Mouse (Mus musculus): ENCODE measurements around the gene Zkscan1.

The Zkscan1 gene

GRCm38 (mm10) chr5:138084996-138085395, at the start of gene Zkscan1:
Gene Zkscan1, plus strand, starts transcription at chr5:138085084.
- WGBS, result under 1% methylated on average over 27 of the region's 27 CpGs

- WGBS, result no CpG with 5 or more reads among the region's 5 CpGs
Observed at GRCm38 (mm10) chr5:138052894-138053293, 32.0 kb upstream of the Zkscan1 start, which contains the start of gene Smok3c. Gene Smok3c, plus strand, starts transcription at chr5:138053194.

- 89% methylated on average over 4 of the region's 4 CpGs for WGBS
Observed at GRCm38 (mm10) chr5:138073803-138074202, 11.1 kb upstream of the Zkscan1 start.

GRCm38 (mm10) chr5:138075684-138076083, 9.2 kb upstream of the Zkscan1 start:
- 75% methylated on average over 3 of the region's 3 CpGs for WGBS

GRCm38 (mm10) chr5:138076148-138076547, 8.7 kb upstream of the Zkscan1 start:
- WGBS, result 60% methylated on average over 2 of the region's 2 CpGs

- WGBS, result 91% methylated on average over 5 of the region's 5 CpGs
Observed at GRCm38 (mm10) chr5:138080456-138080855, 4.4 kb upstream of the Zkscan1 start.

GRCm38 (mm10) chr5:138081446-138081845, 3.4 kb upstream of the Zkscan1 start:
- WGBS, result 90% methylated on average over 9 of the region's 9 CpGs

DNA sequence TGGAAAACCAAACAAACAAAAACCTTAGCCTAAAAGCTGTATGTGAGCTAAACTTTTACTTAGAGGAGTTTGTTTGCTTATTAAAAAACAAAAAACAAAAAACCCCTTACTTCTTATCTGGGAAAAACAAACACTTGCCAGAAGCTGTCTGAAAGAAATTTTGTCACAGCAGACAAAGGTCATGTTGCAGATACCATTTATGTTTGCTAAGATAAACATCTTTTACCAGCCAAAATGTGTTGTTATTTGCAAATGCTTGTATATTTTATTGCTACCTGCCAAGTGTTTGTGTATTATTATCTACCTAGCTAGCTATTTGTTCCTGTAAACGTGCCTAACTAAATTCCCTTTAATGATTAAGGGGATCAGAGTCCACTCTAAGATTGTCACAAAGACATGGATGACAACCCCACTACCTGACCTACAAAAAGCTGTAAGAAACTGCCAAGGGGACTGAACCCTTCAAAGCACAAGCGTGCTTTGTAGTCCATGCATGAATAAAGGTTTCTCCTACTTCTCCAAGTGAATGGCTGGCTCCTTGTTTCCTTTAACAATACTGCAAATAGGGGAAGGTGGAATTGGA, 1.5 kb upstream of the Zkscan1 start:
- 66% methylated on average over 2 of the region's 2 CpGs for WGBS

- 91% methylated on average over 2 of the region's 2 CpGs for WGBS
Observed at GRCm38 (mm10) chr5:138083936-138084335, 948 bp upstream of the Zkscan1 start.

- 60% methylated on average over 2 of the region's 2 CpGs for WGBS
Observed at GRCm38 (mm10) chr5:138084507-138084906, 377 bp upstream of the Zkscan1 start.

DNA sequence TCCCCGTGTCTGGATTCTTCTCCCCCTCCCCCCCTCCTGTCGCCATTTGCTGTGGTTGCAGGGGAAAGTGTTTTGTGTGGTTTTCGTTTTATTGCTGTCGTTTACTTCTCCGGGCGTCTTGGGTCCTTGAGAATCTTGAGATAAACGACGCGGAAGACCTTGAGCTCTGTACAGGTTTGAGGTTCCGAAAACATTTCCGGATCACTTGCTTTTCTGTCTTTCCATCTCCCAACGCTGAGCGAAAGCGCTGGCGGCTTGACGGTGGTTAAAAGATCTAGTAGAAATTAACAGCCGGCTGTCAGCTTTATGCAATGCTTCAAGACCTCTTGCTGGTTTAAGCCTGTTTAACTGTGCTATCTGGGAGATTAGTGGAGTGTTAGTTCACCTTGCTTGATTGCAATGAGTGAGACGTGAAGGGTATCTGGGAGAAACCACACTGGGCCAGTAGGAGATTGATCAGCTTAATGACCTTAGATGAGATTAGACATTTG, 582 bp downstream of the Zkscan1 start:
- 1% methylated on average over 18 of the region's 18 CpGs for WGBS

GRCm38 (mm10) chr5:138086842-138087241, 2.0 kb downstream of the Zkscan1 start:
- WGBS, result 79% methylated on average over 3 of the region's 3 CpGs

- WGBS, result 70% methylated on average over 3 of the region's 3 CpGs
Observed at GRCm38 (mm10) chr5:138088366-138088765, 3.5 kb downstream of the Zkscan1 start.

DNA sequence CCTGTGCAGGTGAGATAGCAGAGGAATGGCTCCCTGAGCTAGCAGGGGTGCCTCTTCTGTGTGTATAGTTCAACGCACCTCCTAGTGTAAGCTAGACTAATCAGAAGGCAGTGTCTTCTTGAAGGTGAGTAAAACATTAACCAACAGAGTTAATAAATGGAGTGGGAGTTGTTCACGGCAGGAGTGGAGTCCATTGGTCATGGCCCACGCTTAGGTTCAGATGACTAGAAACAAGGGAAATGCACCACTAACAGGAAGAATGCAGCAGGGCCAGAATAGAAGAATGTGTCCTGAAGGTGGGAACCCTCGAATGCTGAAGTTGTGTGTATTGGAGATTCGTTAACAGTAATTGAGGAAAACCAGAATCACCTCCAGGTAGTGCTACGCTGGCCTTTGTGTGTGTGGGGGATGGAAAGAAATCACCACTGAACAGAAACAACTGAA, 4.2 kb downstream of the Zkscan1 start:
- 79% methylated on average over 6 of the region's 6 CpGs for WGBS

- 70% methylated on average over 3 of the region's 3 CpGs for WGBS
Observed at GRCm38 (mm10) chr5:138090271-138090670, 5.4 kb downstream of the Zkscan1 start.

- WGBS, result 88% methylated on average over 5 of the region's 5 CpGs
Observed at GRCm38 (mm10) chr5:138090737-138091136, 5.9 kb downstream of the Zkscan1 start.

GRCm38 (mm10) chr5:138092771-138093170, 7.9 kb downstream of the Zkscan1 start:
- WGBS, result 93% methylated on average over 4 of the region's 4 CpGs

- WGBS, result 97% methylated on average over 6 of the region's 6 CpGs
Observed at GRCm38 (mm10) chr5:138094474-138094873, 9.6 kb downstream of the Zkscan1 start.

DNA sequence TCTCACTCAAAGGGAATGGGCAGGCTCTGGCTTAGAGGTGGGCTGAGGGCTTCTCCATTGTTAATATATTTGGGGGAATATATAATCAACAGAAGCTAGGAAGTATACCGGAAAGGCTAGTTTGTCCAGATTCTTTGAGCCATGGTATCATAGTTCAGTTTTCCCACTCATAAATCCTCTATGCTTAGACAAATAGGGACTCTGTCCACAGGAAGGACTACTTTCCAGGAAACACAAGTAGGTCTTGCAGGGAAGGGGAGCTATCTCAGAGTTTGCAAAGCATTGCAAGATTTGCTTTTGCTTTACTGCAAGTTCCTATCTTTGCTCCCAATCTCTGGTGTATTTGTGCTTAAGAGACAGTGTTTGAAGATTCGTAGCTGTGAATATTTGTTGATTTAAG, 20.1 kb downstream of the Zkscan1 start:
- 89% methylated on average over 2 of the region's 2 CpGs for WGBS

DNA sequence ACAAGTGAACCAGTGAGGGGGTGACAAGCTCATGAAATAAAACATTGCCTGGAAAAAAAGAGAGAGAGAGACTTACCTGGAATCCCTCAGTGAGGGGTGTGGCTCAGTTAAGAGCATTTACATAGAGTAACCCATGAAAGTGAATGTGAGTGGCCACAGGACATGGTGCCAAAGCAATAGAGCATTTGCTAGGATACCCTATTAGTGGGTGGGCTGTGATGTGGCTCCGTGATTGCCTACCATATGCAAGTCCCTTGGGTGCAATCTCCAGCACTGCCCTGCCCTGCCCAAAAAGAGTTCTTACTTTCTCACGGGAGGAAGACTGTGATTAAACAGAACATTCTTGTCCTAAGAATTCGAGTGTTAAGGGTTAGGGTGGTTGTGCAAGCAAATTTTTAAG, 22.2 kb downstream of the Zkscan1 start:
- WGBS, result 58% methylated on average over 3 of the region's 3 CpGs

GRCm38 (mm10) chr5:138109847-138110396, 25.0 kb downstream of the Zkscan1 start:
- WGBS, result 63% methylated on average over 4 of the region's 4 CpGs

DNA sequence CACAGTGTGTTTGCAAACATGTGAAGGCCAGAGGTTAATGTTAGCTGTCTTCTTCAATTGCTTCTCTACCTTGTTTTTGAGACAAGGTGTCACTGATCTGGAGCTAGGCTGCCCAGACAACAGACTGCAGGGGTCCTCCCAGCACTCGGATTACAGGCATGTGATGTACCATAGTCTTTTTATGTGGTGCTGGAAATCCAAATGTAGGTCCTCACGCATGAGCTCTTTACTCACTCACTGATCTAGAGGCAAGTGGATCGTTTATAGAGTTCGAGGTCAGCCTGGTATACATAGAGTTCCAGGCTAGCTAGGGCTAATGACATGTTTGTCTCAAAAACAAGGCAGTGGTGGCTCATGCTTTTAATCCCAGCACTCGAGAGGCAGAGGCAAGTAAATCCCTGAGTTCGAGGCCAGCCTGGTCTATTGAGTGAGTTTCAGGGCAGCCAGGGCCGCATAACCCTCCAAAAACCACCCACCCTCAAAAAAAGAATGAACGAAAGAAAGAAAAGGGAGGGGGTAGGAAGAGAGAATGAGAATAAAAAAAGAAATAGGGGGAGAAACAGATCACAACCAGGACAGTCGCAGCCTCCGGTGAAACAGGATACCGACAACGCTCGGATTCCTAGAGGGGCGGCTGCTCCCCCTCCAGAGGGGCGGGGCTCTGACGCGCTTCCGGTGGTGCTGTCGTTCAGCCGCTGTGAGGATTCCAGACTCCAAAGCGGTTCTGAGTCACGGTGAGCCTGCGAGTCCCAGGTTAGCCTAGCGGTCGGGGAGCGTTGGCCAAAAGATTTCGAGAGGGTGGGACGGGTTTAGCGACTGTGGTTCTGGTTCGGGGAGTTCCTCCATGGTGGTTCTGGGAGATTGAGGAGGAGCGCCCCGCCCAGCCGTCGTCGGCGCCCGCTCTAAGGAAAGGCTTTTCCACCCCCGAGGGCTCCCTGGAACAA, 31.6 kb downstream of the Zkscan1 start, which contains the start of gene Zscan21:
Gene Zscan21 (plus strand): TSS at position 649 of the 944 bp plus-strand sequence.
- WGBS, result 6% methylated on average over 38 of the region's 38 CpGs

Data from cerebral cortex, adult 2 months (tissue).